Mouse (Mus musculus): ENCODE results near the gene Slco2b1.

DNA sequence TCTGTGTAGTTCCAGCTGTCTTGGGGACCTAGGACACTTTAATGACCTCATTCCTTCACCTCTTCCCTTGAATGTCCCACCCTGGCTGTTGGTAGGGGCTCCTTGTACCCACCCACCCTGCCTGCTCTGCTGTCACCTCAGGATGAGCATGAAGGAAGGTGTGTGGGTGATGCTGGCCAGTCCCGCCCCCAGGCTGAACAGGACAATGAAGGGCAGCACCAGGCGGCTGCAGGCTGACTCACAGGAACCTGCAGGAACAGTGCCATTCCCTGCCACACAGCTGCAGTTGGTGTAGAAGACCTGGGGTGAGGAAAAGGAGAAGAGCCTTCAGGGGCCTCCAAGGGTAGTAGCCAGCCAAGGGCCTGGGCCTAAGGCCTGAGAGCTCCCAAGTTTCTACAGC is 48.8 kb downstream of the Slco2b1 start:
- no peak for TF ChIP-seq CTCF (IDR thresholded peaks at IDR 0.05; ENCODE audit: borderline replicate concordance, insufficient read depth, low read length)
- TF ChIP-seq POLR2A (IDR thresholded peaks at IDR 0.05; ENCODE audit: low read depth, low read length) = no peak
